Mouse (Mus musculus) frontal cortex, postnatal 36 days (tissue): ENCODE data around the gene Ptgds.

Experiments used
- DNase-seq, 2 experiments: peaks; one replicate each; pipeline ENCODE4 v3.0.0; 2022; ENCODE audit warnings: low spot score in 2 of 2

Gene Ptgds

GRCm38 (mm10) chr2:25480541-25480940 is 10.7 kb upstream of the Ptgds start:
- DNase-seq, result no peak

- no peak for DNase-seq
Measured at GRCm38 (mm10) chr2:25479551-25480311, 9.9 kb upstream of the Ptgds start.

DNA sequence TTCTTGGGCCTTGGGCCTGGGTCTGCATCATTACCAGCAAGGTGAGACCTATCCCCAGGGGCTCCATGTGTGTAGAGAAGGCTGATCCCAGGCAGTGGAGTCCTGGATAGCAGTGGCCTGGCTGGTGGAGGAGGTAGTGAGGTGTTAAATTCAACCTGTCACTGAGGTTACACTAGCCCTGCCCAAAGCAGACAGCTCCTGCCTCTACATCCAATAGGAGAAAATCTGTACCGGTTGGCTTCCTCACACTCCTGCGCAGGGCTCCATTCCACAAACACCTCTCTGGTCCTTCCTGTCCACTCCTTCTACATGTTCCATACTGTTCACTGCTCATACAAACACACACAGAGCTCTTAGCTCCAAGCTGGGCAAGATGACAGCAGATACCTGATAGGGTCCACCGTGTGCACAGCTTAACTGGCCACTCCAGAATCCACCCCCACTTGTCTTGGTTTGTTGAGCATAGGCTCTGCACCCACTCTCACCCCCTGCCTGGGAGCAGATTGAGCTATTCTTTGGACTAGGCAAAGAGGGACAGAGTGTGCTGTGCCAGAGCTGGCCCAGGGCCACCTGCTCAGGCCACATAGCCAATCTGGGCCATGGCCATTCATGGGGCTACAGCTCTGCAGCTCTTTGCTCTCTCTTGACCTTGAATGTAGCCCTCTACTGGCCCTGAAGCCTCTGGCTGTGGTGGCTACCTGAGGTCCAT is 8.3 kb upstream of the Ptgds start:
- peak; percentile 56 to 66 for DNase-seq

DNA sequence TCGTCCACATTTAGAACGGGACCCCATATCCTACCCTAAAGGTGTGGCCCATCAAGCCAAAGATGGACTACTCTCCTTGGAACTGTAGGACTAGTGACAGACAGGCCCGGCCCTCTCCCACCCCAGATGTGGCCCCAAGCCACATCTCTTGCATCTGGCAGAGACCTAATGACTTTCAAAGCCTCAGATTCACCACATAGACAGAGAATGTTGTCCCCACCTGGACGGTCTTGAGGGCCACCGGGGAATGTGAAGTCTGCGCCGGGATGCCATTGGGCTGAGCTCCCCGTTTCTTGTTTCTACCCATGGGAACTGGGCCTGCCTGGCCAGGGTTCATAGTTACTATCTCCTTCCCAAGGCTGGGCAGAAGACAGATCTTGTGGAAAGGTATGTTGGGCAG is 7.7 kb upstream of the Ptgds start:
- no peak for DNase-seq

DNA sequence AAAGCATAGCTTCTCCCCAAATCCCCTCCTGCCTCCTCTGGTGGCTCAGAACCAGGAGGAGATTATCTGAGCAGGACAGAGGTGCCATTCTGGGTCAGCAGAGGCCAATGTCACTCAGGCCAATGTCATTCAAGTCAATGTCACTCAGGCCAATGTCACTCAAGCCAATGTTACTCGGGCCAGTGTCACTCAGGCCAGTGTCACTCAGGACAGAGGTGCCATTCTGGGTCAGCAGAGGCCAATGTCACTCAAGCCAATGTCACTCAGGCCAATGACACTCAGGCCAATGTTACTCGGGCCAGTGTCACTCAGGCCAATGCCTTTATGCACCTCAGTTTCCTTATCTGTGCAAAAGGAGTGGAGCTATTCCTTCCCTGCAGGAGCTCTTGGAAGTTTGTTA is 2.7 kb upstream of the Ptgds start:
- DNase-seq, result no peak

DNA sequence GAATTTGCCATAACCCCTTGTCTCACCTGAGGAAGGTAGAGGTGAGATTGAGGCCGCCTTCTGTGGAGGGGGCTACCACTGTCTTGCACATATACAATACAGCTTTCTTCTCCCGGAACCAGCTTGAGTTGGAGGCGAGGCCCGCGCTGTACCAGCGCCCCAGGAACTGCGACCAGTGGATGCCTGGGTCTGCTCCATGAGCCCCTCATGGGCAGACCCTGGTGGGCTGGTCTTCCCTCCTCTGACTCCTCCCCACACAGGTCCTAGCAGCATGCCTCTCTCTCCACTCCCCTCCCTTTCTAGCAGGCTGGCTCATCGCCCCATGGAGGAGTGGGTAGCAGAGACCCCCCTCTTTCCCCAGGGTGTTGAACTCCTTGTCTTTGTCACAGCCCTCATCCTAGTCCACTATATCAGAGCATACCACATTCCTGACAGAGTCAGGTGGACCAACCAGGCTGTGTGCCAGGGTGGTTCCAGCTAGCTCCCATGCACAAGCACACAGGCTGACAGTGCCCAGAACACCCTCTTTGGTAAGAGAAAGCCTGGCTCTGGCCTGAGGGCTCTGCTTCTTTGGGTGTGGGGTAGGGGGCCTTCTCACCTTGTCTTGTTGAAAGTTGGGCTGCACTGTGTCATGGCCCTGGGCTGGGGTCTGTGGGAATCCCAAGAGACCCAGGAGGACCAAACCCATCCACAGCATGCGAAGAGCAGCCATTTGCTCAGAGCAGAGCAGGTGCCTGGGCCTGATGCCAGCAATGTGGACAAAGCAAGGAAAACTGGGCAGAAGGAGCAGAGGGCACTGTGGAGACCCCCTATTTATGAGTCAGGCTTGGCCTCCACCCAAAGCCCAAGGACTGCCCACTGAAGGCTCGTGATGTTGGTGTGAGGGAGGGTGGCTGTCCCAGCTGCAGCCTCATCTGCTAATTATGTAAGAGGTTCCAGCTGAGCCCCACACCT is 607 bp downstream of the Ptgds start:
- DNase-seq, result peak; percentile 33 to 44

DNA sequence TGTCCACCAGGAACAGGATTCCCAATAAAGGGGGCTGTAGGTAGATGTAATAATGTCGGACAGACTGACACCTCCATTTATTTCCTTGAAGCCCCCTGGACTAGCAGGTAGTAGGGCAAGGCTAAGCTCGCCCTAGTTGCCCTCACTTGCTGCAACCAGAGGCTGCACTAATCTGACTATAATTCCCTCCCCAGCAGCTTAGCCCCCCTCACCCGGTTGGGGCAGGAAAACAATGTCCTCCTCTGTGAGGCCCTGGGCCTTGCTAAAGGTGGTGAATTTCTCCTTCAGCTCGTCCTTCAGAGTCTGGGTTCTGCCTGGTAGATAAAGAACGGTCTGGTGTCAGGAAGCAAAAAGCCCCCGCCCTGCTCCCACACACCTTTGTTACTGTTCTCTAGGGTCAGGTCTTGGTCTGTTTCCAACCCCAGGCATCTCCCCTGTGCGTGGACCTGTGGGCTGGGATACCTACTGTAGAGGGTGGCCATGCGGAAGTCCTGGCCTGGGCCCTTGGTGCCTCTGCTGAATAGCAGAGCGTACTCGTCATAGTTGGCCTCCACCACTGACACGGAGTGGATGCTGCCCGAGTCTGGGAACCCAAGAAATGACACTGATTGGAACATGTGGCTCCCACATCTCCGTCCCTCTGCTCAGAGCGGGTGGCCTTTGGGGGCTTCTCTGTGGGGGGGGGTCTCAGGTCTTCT is 2.1 kb downstream of the Ptgds start:
- DNase-seq, result no peak

DNA sequence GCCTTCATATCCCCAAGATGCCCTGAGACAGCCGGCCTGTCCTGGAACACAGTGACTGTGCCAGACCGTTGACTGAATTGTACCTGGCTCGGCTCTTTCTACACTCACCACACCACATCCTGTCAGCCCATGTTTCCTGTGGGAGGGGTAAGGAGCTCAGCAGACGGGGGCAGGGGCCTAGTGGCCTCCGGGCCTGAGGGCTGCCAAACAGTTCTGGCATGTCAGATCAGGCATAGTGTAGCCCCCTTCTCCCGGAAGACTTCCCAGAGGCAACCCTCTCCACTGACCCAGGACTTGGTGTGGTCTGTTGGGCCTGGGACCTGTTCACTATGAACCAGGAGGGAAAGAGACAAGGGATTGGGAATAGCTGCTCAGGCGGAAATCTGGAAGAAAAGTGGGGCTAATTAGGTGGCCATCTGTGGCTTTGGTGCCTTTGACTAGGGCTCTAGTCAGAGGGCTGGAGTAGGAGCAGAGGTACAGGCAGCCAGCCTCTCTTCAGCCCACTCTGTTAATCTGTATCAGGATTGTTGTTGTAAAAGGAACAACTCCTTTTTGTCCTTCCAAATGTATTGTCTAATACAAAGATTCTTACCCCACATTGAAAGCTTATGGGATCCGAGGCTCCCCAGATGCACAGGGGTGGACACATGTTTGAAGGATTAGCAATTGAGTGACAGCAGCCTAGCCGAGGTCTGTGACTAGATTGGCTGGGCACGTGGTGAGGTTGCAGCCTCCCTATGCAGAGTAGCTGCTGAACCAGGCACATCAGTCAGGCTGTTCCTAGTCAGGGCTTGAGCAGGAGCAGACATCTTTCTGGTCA is 3.8 kb downstream of the Ptgds start:
- no peak for DNase-seq

GRCm38 (mm10) chr2:25465256-25465655 is 4.6 kb downstream of the Ptgds start:
- DNase-seq, result no peak

DNA sequence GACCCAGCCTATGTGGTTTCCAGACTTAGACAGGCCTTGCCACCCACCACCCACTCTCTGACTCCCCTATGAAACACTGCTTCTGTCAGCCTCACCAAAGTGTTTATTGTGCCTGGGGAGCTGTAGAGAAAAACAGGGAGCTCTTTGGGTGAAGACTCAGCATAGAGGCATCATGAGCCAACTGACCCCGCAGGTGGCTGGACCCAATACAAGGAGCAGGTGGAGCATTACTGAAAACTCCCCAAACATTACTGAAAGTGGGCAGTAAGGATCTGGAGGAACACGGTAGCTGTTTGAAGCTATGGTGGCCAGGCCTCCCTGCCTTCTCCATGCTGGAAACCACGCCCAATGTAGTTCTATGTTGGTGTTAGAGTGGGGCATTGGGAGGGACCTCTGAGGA is 6.2 kb downstream of the Ptgds start:
- DNase-seq, result no peak

DNA sequence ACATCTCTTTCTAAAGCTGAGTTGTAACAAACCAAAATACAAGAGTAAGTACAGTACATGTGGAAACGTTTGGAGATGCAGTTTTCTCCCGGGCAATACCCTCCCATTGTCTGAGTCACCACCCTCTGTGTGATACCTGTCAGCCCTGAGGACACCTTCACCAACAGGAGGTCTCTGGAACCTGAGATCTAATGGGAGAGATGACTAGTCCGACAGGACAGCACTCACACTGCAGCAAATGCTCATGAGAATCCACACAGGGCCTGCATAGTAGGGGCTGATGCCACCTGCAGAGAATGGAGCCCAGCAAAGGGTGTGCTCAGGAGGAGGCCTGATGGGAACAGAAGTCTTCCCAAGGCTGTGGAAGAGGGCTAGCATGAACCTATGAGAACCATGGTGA is 8.4 kb downstream of the Ptgds start:
- no peak for DNase-seq

GRCm38 (mm10) chr2:25460551-25461309 is 9.1 kb downstream of the Ptgds start, which contains the start of gene Paxx:
Paxx (minus strand) TSS chr2:25461094.
- DNase-seq, result peak; percentile 95 to 96

- no peak for DNase-seq
Measured at GRCm38 (mm10) chr2:25460135-25460534, 9.7 kb downstream of the Ptgds start.

DNA sequence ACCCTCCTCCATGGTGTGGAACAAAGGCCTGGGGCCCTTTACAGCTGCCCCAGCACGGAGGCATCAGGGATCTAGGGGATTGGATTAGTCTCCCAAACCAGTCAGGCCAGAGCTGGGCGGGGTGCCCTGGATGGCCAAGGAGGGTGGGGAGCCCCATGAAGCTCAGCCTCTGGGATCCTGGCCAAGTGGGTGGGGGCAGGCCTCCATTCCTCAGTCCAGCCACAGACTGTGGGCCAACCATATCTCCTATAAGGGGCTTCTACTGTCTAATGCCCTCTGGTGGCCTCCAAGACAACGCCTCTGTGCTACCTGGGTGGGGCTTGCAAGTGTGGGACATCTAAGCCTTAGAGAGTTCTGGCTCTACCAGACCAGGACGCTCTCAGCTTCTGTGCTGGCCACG is 10.9 kb downstream of the Ptgds start:
- no peak for DNase-seq

DNA sequence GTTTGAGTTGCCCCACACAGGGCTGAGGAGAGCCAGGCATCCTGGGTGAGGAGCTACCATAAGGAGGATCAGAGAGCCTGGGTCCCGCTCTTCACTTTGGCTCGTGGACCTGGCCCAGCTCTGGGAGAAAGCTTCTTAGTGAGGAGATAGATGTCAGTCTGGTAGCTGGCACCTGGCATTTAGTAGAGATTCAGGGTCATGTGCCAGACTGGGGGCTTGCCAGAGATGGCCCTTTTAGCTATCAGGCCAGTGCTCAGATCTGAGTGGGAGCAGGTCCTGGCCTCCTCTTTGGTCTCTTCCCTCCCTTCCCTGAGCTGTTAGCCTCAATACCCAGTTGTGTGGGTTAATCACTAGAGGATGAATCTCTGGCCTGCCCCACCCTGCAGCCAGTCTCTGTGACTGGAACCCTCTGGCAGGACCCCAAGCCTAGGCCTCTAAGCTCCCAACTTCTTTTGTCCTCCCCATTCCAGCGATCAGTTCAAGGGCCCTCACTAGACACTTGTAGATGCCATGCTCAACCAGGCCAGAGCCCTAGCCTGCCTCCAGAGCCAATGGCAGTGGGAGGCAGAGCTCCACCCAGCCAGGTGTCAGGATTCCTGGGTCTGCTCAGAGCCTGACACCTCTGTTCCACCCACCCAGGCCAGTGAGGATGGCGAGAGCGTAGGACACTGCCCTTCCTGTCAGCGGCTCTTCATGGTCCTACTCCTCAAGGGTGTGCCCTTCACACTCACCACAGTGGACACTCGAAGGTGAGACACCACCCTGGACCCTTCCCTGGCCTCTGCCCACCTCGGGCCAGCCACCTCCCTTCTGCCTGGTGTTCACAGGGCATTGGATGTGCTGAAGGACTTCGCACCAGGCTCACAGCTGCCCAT is 12.6 kb downstream of the Ptgds start:
- no peak for DNase-seq

GRCm38 (mm10) chr2:25456205-25456953 is 13.5 kb downstream of the Ptgds start, which contains the start of gene Clic3:
Clic3 (plus strand) TSS chr2:25456838.
- DNase-seq, result no peak

GRCm38 (mm10) chr2:25452951-25453350 is 16.9 kb downstream of the Ptgds start:
- DNase-seq, result no peak
